Mouse (Mus musculus) heart, postnatal 4 days (tissue): ENCODE results near the gene Cachd1. TPM values are rescaled to one million over a fixed set of nuclear protein-coding genes. Genes with fewer than 3 reads are reported as not detected.
A peak's percentile ranks its signal among the peaks of the same experiment; 100 is the strongest.

Experiments
- DNase-seq: peaks from one replicate; pipeline ENCODE4 v3.0.0; 2021
- total RNA-seq, 2 experiments: library from RNA; stranded (reverse); gene quantifications; 2 replicates each; pipeline ENCODE4 v1.2.3; 2021

Cachd1 gene
- total RNA-seq, result 10 to 100 TPM in 1 of 2 experiments, 1 to 10 TPM in 1; 9.7 to 12.9 TPM

GRCm38 (mm10) chr4:100776043-100776870, at the start of gene Cachd1:
Cachd1 (plus strand) TSS chr4:100776675.
- peak; percentile 81 for DNase-seq

GRCm38 (mm10) chr4:100728896-100729479, 47.5 kb upstream of the Cachd1 start:
- peak; percentile 37 for DNase-seq

- no peak for DNase-seq
These were observed 41.2 kb upstream of the Cachd1 start for GRCm38 (mm10) chr4:100735098-100735935.

GRCm38 (mm10) chr4:100735936-100736349, 40.5 kb upstream of the Cachd1 start:
- no peak for DNase-seq

- no peak for DNase-seq
These were observed 32.9 kb upstream of the Cachd1 start for GRCm38 (mm10) chr4:100743615-100744014.

GRCm38 (mm10) chr4:100752278-100752677, 24.2 kb upstream of the Cachd1 start:
- no peak for DNase-seq

- no peak for DNase-seq
These were observed 20.8 kb upstream of the Cachd1 start for GRCm38 (mm10) chr4:100755632-100756031.

GRCm38 (mm10) chr4:100756499-100756898, 20.0 kb upstream of the Cachd1 start:
- no peak for DNase-seq

GRCm38 (mm10) chr4:100758265-100758898, 18.1 kb upstream of the Cachd1 start:
- DNase-seq, result no peak

GRCm38 (mm10) chr4:100759603-100760002, 16.9 kb upstream of the Cachd1 start:
- no peak for DNase-seq

GRCm38 (mm10) chr4:100760416-100760815, 16.1 kb upstream of the Cachd1 start:
- DNase-seq, result no peak

- DNase-seq, result no peak
These were observed 7.9 kb upstream of the Cachd1 start for GRCm38 (mm10) chr4:100768606-100769005.

GRCm38 (mm10) chr4:100776871-100777375, 448 bp downstream of the Cachd1 start:
- DNase-seq, result peak; percentile 69

- peak; percentile 49 for DNase-seq
These were observed 1.0 kb downstream of the Cachd1 start for GRCm38 (mm10) chr4:100777376-100778041.

- DNase-seq, result no peak
These were observed 1.6 kb downstream of the Cachd1 start for GRCm38 (mm10) chr4:100778082-100778481.

GRCm38 (mm10) chr4:100779023-100779422, 2.5 kb downstream of the Cachd1 start:
- no peak for DNase-seq

- no peak for DNase-seq
These were observed 3.2 kb downstream of the Cachd1 start for GRCm38 (mm10) chr4:100779695-100780094.

- no peak for DNase-seq
These were observed 4.4 kb downstream of the Cachd1 start for GRCm38 (mm10) chr4:100780911-100781310.

GRCm38 (mm10) chr4:100782348-100782747, 5.9 kb downstream of the Cachd1 start:
- peak; percentile 14 for DNase-seq

GRCm38 (mm10) chr4:100782891-100783290, 6.4 kb downstream of the Cachd1 start:
- DNase-seq, result no peak

- no peak for DNase-seq
These were observed 10.7 kb downstream of the Cachd1 start for GRCm38 (mm10) chr4:100787201-100787600.

- no peak for DNase-seq
These were observed 13.7 kb downstream of the Cachd1 start for GRCm38 (mm10) chr4:100790176-100790575.
